Mouse (Mus musculus): Measurements from ENCODE around the gene Olfr96.
"Not testable (repeated sequence)": the region's sequence is repeated elsewhere in the genome, so short reads cannot be mapped to it uniquely, and the experiment has no call there.

Gene Olfr96

DNA sequence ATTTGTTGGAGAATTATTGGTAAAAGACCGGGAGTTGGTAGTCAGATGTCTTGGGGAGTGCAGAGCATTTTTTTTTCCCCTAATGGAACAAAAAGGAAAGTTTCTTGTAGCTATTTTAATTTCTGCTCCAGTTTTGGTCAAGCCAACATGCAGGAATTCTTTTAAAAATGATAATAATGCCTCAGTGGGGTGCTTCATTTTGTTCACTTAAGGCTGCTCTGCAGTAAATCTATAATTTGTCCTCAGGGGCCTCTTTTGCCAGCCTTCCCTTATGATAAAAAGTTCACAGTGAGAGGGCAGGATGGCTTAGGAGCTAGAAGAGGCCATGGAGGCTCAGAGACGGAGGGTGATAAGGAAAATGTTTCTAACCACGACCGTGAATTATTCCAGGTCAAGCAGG is at the start of gene Olfr96:
Gene Olfr96 (plus strand): TSS at position 301 of the 400 bp plus-strand sequence.
- DNase-seq: no peak

DNA sequence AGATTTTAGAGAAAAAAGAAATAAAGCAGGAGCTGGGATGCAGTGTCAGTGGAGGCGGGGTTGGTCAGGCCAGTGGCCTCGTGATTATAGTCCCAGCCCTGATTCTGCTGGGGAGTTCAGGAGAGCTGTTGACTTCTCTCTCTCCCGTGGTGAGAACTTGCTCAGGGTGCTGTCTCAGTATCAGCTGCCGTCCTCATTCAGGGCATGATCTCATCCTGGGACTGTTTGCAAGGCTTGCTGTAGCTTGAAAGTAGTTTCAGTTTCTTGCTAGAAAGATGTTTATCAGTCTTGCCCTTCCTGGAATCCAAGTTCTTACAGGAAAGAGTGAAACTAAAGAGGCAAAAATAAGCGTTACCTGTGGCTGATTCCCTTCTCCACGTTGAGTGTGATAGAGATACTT is 34.5 kb upstream of the Olfr96 start:
- DNase-seq: no peak

DNA sequence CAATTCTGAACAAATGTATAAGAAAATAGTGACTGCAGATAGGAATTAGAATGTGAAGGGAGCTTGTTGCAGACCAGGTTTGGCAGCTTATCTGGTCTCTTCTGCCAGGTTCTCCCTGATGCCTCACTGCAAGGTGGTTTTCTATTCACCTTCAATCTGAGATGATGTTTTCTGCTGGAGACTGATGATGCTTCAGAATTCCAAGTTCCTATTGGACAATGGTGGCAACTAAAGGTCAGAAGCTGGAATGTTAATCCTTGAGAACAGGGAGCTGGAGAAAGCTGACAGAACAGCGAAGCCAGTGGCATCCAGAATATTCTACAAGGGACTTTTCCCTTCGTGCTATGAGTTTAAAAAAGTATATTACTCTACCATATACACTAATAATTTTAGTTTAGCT is 29.2 kb upstream of the Olfr96 start:
- no peak for DNase-seq

DNA sequence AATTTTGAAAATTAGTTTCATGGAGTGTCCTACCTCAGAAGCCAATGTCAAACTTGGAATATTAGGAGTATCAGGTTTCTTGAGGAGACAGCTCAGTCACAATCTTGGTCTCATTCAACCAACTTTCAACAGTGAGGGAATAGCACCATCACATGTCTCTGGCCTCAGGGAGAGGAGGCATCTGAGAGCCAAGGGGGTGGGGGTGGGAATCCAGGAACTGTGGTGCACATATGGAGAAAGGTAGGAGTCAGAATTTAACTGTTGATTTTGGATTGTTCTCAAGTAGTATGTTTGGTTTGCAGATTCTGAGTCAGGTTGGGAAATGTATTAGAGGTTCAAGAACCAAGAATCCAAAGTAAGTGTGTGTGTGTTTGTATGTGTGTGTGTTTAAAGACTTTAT is 26.9 kb upstream of the Olfr96 start:
- no peak for DNase-seq

DNA sequence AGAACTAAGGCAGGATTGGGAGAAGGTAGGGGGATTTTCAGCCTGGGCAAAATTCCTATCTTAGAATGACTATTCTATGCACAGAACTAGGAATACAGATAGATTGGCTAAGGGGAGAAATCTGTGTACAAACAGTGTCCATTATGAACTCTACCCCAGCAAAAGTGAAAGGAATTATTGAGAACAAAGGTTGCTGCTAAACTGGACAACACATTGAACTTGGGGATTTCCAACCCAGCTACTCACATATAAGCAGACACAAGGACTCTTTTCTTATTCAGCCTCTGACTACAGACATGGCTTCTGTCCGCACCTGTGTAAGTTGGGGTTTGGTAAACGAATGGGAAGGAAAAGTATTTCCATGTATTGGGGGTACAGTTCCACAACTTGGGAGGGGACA is 26.3 kb upstream of the Olfr96 start, which contains the start of gene Ubd:
Gene Ubd (plus strand): TSS at position 237 of the 400 bp plus-strand sequence.
- DNase-seq: no peak

DNA sequence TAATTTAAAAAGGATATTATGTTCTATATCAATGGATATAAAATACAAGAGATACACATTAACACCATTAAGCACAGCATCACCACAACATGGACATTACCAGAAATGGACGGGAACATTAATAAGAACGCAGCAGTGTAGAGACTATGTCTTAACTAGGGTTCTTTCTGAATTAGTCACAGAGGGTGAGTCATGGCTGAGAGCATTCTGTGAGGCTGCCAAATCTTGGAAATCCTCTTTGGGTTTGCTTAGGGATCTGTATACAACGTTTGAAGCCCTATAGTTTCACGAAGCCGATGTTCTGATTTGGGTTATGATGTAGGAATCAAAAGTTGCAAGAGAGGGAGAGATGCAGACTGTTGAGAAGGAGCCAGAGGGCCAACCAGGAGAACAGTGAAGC is 25.2 kb upstream of the Olfr96 start:
- no peak for DNase-seq

DNA sequence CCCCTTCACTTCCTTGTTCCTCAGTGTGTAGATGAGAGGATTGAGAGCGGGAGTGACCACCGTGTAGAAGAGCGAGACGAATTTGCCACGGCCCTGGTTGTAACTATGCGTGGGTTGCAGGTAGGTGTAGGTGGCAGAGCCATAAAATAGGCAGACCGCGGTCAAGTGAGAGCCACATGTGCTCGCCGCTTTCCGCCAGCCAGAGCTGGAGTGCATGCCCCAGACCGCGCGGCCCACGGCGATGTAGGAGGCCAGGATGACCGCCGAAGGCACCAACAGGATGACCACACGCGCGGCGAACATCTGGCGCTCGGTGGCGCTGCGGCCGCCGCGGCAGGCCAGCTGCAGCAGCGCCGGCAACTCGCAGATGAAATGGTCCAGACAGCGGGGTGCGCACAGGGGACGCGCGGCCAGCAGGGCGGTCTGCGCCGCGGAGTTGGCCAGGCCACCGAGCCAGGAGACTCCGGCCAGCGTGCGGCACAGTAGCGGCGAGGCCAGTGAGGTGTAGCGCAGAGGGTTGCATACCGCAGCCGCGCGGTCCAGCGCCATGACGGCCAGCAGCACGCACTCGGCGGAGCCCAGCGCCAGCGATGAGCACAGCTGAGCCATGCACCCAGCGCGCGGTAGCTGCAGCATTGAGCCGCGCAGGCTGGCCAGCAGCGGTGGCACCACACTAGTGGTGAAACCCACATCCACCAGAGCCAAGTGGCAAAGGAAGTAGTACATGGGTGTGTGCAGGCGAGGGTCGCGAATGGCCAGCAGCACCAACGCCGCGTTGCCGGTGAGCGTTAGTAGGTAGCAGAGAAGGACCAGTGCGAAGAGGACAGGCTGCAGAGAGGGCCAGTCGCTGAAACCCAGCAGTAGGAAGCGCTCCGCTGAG is 22.9 kb upstream of the Olfr96 start:
- no peak for DNase-seq

DNA sequence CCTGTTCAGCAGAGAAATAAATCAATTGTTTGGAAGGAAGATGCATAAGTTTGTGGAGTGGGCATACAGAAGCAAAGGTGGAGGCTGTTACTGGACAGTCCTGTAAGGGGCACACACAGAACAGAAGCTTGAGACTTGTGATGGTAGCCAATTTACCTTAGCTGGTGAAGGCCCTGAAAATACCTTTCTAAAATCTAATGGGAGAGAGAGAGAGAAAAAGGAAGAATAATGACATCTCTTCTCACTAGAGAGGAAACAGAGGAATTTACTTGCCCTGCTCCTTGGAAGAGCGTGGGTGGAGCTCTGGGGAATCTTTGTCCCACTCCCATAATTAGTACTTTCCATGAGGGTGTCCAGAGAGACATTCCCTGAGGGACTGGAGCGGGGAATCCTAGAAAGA is 19.1 kb upstream of the Olfr96 start, which contains the start of gene Olfr94:
Gene Olfr94 (minus strand): TSS at position 101 of the 400 bp plus-strand sequence.
- no peak for DNase-seq

DNA sequence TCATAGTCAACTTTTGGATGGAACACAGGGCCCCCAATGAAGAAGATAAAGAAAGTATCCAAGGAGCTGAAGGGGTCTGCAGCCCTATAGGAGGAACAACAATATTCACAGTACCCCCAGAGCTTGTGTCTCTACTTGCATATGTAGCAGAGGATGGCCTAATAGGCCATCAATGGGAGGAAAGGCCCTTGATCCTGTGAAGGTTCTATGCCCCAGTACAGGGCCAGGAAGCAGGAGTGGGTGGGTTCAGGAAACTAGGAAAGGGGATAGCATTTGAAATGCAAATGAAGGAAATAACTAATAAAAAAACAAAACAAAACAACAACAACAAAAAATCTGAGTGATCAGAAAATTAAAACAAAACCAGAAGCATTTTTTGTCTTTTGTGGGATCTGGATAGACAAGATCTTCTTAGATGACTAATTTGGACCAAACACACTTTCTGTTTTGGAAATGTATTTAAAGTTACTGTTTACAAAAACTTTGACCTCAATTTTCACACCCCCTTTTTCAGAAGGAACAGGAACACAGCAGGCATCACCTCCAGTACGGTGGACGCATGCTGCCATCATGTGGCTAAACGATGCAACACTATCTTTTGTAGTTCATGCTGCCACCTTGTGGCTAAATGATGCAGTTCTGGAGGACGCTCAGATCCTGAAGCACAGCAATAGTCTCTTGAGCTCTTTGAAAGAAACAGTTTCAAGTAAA is 16.6 kb upstream of the Olfr96 start:
- DNase-seq: peak; percentile 64

DNA sequence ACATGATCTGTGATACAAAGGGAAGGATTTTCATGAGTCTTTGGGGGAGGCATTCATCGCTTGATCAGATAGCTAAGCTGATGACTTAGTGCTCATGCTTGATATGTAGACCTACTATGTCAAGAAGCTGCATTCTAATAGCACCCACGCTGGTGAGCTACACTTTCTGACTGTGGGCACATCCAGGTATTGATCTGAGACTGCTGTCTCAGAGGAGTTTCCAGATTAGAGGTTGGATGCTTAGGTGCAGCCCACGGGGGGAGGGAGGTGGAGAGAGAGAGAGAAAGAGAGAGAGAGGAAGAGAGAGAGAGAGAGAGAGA is 16.1 kb upstream of the Olfr96 start:
- DNase-seq: no peak

DNA sequence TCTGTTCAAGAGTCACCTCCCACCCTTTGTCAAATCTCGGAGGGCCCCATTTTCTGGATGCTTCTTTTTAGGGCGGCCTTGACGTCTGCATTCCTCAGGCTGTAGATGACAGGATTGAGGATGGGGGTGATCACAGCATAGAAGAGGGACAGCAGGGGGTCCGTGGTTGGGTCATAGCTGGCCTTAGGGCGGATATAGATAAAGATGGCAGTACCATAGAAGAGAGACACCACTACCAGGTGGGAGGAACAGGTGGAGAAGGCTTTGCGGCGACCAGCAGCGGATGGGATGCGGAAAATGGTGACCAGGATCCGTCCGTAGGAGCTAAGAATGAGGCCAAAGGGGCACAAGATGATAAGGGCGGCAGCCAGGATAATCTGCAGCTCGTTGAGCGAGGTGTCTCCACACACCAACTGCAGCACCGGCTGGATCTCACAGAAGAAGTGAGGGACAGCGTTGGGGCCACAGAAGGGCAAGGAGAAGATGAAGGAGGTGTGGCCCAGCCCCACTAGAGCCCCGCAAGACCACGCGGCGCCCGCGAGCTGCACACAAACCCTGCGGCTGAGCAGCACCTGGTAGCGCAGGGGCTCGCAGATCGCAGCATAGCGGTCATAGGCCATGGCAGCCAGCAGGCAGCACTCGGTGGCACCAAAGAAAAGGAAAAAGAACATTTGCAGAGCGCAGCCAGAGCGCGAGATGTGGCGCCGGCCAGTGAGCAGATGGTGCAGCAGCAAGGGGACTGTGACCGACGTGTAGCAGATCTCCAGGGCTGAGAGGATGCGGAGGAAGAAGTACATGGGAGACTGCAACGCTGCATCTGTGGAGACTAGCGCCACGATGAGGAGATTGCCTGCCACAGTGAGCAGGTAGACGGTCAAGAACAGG is 8.8 kb upstream of the Olfr96 start:
- no peak for DNase-seq

DNA sequence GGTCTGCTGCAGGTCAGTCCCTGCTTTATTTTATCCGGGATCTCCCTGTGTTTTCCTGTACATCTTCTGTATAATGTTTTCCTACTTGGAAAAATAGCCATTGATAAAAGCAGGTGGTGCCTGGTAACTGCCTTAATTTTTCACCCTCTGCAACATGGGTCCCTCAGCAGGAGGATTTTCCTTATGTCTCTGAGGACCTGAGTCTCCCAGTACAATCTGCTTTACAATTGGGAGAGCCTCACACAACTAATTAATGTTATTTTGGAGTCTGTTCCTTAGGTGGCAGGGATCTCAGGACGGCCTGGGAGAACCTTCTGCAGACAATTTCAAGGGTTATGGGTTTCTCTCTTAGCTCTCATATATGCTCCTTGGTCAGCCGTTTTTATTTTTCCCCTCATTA is 6.9 kb upstream of the Olfr96 start, which contains the start of gene Olfr95:
Gene Olfr95 (minus strand): TSS at position 101 of the 400 bp plus-strand sequence.
- no peak for DNase-seq

DNA sequence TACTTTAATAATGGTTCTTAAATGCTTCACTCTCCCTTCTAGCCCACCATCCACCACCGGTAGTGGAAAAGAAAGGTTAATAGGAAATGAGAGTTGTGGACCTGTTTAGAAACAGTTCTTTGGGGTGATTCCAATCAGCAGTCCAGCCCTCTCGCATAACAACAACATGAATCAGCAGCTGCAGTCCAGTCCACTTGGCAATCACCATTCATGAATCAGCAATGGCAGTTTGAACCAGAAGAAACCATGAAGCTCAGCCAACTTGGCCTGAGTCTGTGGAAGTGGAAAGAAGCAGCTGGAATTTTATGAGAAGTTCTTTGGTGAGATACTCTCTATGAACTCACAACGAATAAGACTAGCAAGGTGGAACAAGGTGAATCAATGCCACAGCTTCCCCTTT is 1.5 kb upstream of the Olfr96 start:
- no peak for DNase-seq

DNA sequence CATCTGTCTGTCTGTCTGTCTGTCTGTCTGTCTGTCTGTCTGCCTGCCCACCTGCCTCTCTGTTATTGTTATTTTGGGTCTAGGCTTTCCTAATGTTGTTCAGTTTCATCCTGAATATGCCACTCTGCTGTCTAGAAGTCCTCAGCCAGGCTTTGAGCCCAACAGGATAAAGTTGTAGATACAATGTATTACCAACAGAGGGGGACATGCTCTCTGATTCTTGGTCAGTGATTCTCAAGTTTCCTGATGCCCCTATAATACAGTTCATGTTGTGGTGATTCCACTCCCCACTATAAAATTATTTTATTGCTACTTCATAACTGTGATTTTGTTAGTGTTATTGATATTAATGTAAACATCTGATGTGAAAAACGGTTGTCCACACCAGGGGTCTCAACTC is 1.9 kb downstream of the Olfr96 start:
- DNase-seq: no peak

DNA sequence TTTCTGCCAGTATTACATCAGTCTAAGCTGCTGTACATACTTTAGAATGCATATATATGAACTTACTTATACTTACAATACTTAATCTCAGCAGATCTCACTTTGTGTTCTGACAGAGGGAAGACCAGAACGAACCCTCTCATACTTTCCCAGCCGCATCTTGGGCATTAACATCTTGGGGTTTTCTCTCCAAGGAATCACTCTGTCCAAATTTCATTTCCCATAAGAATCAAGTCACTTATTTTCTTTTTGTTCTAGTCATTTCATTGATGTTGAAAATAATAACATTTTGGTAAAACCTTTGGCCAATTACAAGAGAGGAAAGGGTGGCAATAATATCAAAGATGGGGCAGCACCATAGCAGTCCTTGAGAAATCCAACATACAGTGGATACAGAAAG is 17.3 kb downstream of the Olfr96 start, which contains the start of gene Olfr97:
Gene Olfr97 (minus strand): TSS at position 101 of the 400 bp plus-strand sequence.
- DNase-seq: not testable (repeated sequence)

DNA sequence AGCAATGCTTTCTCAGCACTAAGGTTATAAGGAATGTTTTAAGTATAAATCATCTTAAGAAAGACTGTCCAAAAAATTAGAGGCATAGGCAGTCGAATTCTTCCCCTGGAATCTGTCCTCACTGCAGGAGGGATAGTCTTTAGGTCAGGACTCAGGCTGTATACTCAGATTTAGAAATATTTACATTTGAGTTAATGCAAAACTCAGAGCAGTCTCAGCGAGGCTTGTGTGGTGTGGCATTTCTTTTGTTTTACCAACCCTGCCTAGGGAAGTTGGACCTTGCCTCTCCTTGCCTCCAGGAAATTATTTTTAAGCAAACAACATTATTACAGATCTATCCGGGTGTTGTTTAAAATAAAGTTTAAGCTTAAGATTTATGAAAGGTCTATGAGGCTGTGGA is 22.3 kb downstream of the Olfr96 start:
- no peak for DNase-seq

DNA sequence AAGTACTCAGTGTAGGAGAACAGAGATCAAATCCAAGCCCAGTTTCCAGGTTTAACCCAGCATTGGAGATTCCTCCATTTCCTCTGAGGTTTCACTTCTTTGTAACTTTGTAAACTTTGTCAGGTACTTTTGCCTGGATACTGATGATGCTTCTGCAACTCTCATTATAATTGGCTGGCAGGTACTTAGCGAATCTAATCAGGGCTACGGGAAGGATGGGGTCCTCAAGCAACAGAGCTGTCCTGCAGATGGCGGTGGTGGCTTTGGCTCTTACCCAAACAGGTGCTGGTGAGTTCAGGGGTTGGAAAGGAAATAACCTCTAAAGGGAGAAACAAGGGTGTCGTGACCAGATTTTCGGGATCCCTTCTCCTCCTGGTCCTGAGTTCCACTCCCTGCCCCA is 26.8 kb downstream of the Olfr96 start:
- DNase-seq: peak; percentile 48

DNA sequence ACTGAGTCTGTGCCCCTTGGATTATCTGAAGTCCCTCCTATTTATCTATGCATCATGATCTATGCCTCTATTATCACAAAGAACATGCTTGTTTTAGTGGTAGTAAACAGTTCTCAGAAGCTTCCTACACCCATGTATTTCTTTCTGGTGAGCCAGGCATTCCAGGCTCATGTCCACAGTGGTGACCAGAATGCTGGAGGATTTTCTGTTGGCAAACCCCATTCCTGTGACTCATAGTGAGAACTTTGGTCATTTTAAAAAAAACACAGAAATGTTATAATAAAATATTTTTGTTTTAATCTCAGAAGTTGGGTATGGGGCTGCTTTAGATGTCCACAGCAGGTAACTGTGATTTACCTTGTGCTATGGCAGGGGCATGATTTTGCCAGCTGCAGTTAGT is 29.5 kb downstream of the Olfr96 start:
- no peak for DNase-seq

DNA sequence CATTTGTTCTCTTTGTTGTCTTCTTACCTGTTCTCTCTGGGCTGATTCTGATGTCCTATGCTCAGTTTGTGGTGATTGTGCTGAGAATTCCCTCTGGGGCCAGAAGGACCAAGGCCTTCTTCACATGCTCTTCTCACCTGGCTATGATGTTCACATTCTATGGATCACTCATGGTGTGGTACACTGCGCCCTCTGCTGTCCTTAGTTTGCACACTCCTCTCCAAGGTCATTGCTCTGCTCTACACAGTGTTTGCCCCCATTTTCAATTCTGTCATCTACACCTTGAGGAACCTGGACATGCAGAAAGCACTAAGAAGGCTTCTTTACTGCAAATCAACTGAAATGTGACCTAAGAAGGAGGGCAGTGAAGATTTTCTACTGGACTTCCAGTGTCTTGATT is 30.6 kb downstream of the Olfr96 start:
- peak; percentile 4 for DNase-seq

DNA sequence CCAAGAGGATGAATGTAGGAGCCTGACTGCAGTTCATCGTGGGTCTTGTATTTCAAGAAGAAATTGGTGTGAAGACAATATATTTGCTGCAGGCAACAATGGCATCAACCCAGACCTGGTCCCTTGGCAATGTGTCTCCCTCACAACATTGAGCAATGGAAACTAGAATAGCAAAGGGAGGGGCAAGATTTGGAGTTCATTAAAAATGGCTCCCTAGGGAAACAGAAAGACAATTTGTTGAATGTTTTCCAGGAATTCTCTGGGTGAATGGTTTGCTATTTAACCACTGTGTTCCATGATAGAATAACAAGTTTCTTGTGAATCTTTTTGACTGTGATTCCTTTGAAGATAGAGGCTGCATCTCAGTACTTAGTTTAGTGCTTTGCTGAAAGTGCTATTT is 43.7 kb downstream of the Olfr96 start, which contains the start of gene Olfr98:
Gene Olfr98 (minus strand): TSS at position 124 of the 400 bp plus-strand sequence.
- no peak for DNase-seq

DNA sequence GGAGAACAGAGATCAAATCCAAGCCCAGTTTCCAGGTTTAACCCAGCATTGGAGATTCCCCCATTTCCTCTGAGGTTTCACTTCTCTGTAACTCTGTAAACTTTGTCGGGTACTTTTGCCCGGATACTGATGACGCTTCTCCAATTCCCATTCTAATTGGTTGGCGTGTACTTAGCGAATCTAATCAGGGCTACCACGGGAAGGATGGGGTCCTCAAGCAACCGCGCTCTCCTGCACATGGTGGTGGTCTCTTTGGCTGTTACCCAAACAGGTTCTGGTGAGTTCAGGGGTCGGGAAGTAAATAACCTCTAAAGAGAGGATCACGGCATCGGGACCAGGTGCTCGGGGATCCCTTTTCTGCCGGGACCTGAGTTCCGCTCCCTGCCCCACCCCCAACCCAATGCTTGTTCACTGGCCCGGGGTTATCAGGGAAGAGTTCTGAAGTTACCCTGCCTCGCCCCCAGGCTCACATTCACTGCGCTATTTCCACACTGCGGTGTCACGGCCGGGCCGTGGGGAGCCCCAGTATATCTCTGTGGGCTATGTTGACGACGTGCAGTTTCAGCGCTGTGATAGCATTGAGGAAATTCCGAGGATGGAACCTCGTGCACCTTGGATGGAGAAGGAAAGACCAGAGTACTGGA is 50.2 kb downstream of the Olfr96 start, which contains the start of gene H2-M3:
Gene H2-M3 (plus strand): TSS at position 163 of the 644 bp plus-strand sequence.
- peak; percentile 91 for DNase-seq

DNA sequence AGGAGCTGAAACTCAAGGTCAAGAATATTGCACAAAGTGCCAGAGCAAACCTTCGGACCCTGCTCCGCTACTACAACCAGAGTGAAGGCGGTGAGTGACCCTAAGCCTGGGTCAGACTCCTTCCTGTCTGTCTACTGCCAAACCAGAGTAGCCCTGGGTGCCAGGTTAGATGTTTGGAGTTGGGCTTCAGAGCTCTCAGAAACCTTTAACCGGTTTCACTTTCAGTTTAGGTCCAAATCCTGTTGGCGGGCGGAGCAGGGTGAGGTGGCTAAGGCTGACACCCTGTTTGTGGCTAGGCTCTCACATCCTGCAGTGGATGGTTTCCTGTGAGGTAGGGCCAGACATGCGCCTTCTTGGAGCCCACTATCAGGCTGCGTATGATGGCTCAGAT is 50.8 kb downstream of the Olfr96 start:
- peak; percentile 20 for DNase-seq

Data from layer of hippocampus, adult 9-11 months (tissue).